Mouse (Mus musculus): ENCODE measurements around the gene Plk3.

DNA sequence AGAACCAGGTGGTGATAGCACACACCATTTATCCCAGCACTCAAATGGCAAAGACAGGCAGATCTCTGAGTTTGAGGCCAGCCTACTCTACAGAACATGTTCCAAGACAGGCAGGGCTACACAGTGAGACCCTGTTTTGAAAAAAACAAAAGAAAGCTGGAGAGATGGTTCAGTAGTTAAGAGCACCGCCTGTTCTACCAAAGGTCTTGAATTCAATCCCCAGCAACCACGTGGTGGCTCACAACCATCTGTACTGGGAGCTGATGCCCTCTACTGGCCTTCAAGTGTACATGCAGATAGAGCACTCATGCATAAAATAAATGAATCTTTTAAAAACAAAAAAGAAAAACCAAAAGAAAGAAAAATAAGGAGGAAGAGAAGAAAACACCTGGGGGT lies 5.5 kb upstream of the Plk3 start:
- TF ChIP-seq CTCF (IDR thresholded peaks at IDR 0.05), result peak; percentile 83
- TF ChIP-seq EP300 (IDR thresholded peaks at IDR 0.05), result no peak

Data from lung, postnatal 0 days (tissue).